Mouse (Mus musculus): ENCODE results near the gene Tctex1d2. TPM values are rescaled to one million over a fixed set of nuclear protein-coding genes. Genes with fewer than 3 reads are reported as not detected.

Tctex1d2 gene
- 1.3 and 1.4 TPM in 2 replicates for polyA plus RNA-seq (2012; rRNA removed)

DNA sequence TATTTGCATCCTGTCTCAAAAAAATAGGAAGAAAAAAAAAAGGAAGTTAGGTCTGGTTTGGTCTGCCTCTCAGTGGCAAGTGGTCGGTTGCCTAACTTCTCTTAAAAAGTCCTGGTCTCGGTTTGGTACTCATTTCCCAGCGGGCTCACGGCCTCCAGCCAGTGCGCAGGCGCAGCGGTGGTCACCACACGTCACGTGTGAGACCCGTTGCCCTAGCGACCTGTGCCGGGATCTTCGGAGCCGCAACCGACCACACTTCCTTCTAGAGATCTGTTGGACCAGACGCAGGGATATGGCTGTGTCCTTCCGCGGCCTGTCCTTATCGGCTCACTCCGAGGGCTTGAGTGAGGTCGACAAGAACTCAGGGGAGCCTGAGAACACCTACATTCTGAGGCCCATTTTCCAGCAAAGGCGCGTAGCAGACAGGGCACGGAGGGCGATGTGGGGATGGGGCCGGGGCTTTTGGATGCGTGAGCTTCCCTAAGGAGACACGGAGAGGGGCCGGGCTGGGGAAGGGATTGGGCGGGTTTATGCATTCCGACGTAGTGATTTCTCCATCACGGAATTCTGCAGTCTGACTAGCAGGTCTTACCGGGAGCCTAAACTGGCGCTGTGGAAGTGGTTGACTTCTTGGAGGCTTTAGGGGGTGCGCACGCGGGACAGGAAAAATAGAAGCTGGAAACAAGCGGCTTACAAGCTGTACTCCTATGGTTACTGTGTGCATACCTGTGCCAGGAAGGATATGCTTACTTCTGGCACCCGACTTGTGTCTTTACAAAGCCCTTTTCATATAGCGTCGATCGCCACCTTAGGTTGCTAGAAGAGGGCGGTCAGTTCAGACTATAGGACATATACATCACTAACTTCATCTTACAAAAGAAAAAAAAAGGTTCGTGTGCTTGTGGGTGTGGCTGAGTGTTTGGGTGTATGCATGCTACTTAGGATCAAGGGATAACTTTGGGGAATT is at the start of gene Tctex1d2:
Gene Tctex1d2, plus strand, starts transcription at position 186 of the 967 bp plus-strand sequence.
- TF ChIP-seq POLR2A (IDR thresholded peaks at IDR 0.05; ENCODE audit: low read depth, low read length) (peak; percentile 39; the same call in 1 of the 2 replicates), CTCF (IDR thresholded peaks at IDR 0.05; ENCODE audit: extremely low read depth, insufficient read length, insufficient replicate concordance, low read depth, low read length) (no peak)
- Histone ChIP-seq H3K4me1 (ENCODE audit: control insufficient read depth, insufficient read depth, insufficient read length, low read length) (no peaks in the 10 kb centered on the region; the same call in 1 of the 2 replicates), H3K27me3 (ENCODE audit: control insufficient read depth, insufficient read depth, low read length) (no peaks in the 10 kb centered on the region), H3K36me3 (ENCODE audit: control insufficient read depth, insufficient read depth, low read length) (no peaks in the 10 kb centered on the region), H3K4me3 (ENCODE audit: low read depth, low read length) (peak within 1 kb of the TSS; percentile 88), H3K27ac (ENCODE audit: insufficient read depth, low read depth, low read length) (peak within 1 kb of the TSS; percentile 54)
- WGBS: 2% methylated on average over 45 of the region's 45 CpGs

DNA sequence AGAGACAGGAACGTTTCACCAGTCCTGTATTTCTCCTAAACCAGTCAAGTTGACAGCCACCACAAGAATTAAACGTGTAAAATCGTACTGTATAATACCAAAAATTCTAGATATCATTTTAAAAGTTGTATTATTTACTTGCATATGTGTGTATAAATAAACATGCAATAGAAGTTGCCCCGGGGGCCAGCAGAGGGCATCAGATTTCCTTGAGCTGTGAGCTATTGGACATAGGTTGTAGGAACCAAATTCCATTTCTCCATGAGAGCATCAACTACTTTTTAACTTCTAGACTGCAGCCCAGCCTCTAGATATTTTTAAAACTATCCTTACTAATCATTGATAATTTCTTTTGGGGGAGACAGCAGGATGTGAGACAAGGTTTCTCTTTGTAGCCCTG is 48.2 kb upstream of the Tctex1d2 start:
- H3K27me3 ChIP-seq (ENCODE audit: control insufficient read depth, insufficient read depth, low read length): no peaks in the 10 kb centered on the region
- peaks cover 16% of the 10 kb centered on the region for H3K36me3 ChIP-seq (ENCODE audit: control insufficient read depth, insufficient read depth, low read length)
- no peak overlapping the region for H3K27ac ChIP-seq (ENCODE audit: insufficient read depth, low read depth, low read length)
- TF ChIP-seq CTCF (IDR thresholded peaks at IDR 0.05; ENCODE audit: extremely low read depth, insufficient read length, insufficient replicate concordance, low read depth, low read length) (peak; percentile 36; the same call in 1 of the 2 replicates), POLR2A (IDR thresholded peaks at IDR 0.05; ENCODE audit: low read depth, low read length) (no peak)
- no peak overlapping the region for H3K4me3 ChIP-seq (ENCODE audit: low read depth, low read length)
- H3K4me1 ChIP-seq (ENCODE audit: control insufficient read depth, insufficient read depth, insufficient read length, low read length): no peaks in the 10 kb centered on the region
- 84% methylated on average over 4 of the region's 4 CpGs for WGBS

DNA sequence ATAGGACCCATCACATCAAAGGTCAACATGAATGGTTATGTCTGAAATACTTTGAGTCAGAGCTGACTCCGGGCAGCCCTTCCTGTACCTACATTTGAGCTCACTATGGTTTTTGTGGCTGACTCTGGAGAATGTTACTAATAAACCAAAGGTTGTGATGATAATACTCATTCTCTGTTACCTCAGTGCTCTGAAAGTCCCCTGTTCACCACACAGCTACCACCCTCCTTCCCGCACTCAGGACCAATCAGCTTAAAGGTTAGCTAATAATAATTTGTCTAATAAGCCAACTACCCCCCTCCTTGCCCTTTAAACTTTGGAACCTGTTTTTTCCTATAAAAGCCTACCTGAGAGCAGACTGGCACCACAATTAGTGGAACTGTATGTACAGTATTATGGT is 39.9 kb upstream of the Tctex1d2 start:
- TF ChIP-seq POLR2A (IDR thresholded peaks at IDR 0.05; ENCODE audit: low read depth, low read length): no peak
- no peak for TF ChIP-seq CTCF (IDR thresholded peaks at IDR 0.05; ENCODE audit: extremely low read depth, insufficient read length, insufficient replicate concordance, low read depth, low read length)
- H3K4me3 ChIP-seq (ENCODE audit: low read depth, low read length): no peak overlapping the region
- no peaks in the 10 kb centered on the region for H3K4me1 ChIP-seq (ENCODE audit: control insufficient read depth, insufficient read depth, insufficient read length, low read length)
- H3K27ac ChIP-seq (ENCODE audit: insufficient read depth, low read depth, low read length): no peak overlapping the region; the same call in 1 of the 2 replicates
- peaks cover 35% of the 10 kb centered on the region for H3K36me3 ChIP-seq (ENCODE audit: control insufficient read depth, insufficient read depth, low read length)
- WGBS: 55% methylated on average over 2 of the region's 2 CpGs
- H3K27me3 ChIP-seq (ENCODE audit: control insufficient read depth, insufficient read depth, low read length): no peaks in the 10 kb centered on the region

DNA sequence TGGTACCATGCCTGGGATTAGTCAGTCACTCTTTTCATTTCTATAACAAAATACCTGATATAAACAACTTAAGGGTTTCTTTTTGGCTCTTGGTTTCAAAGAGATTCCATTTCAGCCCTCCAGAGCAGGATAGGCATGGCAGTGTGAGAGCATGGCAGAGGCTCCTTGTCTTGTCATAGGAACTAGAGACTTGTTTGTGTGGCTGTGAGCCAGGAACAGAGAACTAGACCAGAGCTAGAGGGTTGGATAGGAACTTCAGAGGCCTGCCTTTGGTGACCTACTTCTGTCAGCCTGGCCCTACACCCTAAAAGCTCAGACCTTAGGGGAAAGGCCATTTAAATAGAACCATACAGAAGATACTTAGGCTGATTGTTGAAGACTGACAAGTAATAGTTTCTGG is 36.6 kb upstream of the Tctex1d2 start:
- Histone ChIP-seq H3K27me3 (ENCODE audit: control insufficient read depth, insufficient read depth, low read length) (no peaks in the 10 kb centered on the region), H3K4me1 (ENCODE audit: control insufficient read depth, insufficient read depth, insufficient read length, low read length) (no peaks in the 10 kb centered on the region), H3K27ac (ENCODE audit: insufficient read depth, low read depth, low read length) (no peak overlapping the region), H3K36me3 (ENCODE audit: control insufficient read depth, insufficient read depth, low read length) (peaks cover 27% of the 10 kb centered on the region), H3K4me3 (ENCODE audit: low read depth, low read length) (no peak overlapping the region)
- TF ChIP-seq POLR2A (IDR thresholded peaks at IDR 0.05; ENCODE audit: low read depth, low read length) (no peak), CTCF (IDR thresholded peaks at IDR 0.05; ENCODE audit: extremely low read depth, insufficient read length, insufficient replicate concordance, low read depth, low read length) (no peak)

DNA sequence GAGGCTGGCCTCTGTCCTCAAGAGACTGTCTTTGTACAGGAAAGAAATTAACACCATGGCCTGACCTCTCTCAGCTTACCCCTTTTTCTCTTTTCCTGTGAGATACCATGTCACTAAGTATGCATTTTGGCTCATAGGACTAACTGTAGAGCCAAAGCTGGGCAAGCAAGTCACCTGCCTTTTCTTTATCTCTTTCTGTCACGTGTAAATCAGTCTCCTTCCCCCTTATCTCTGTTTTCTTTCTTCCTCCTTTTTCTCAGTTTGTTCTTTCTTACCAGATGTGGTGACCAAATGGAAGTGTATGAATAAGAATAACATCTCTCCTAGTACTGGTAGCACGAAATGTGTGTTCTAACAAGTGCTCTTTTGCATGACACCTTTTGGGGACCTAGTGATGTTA is 34.6 kb upstream of the Tctex1d2 start:
- WGBS: 63% methylated on average over 2 of the region's 2 CpGs
- H3K4me1 ChIP-seq (ENCODE audit: control insufficient read depth, insufficient read depth, insufficient read length, low read length): no peaks in the 10 kb centered on the region
- H3K27me3 ChIP-seq (ENCODE audit: control insufficient read depth, insufficient read depth, low read length): no peaks in the 10 kb centered on the region
- no peak overlapping the region for H3K27ac ChIP-seq (ENCODE audit: insufficient read depth, low read depth, low read length)
- peaks cover 23% of the 10 kb centered on the region for H3K36me3 ChIP-seq (ENCODE audit: control insufficient read depth, insufficient read depth, low read length)
- no peak overlapping the region for H3K4me3 ChIP-seq (ENCODE audit: low read depth, low read length)
- no peak for TF ChIP-seq CTCF (IDR thresholded peaks at IDR 0.05; ENCODE audit: extremely low read depth, insufficient read length, insufficient replicate concordance, low read depth, low read length)
- no peak for TF ChIP-seq POLR2A (IDR thresholded peaks at IDR 0.05; ENCODE audit: low read depth, low read length)

DNA sequence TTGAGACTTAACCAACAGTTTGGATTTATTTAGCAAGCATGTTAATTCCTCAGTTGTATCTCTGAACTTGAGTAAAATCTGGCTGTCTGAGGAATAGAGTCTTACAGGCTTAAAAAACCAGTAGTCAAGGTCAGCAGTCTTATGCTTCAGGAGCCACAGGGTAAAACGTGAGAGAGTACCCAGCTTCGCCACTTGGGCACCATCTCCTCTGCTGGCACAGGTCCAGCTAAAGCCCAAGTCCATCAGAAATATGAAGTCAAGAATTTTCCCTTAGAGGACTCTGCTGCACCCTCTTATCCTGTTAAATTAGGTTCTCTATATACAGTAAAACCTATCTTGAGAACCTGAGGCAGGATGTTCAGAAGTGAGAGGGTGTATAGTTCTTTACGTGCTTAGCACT is 32.7 kb upstream of the Tctex1d2 start:
- TF ChIP-seq CTCF (IDR thresholded peaks at IDR 0.05; ENCODE audit: extremely low read depth, insufficient read length, insufficient replicate concordance, low read depth, low read length): no peak
- TF ChIP-seq POLR2A (IDR thresholded peaks at IDR 0.05; ENCODE audit: low read depth, low read length): no peak
- H3K4me3 ChIP-seq (ENCODE audit: low read depth, low read length): no peak overlapping the region
- no peaks in the 10 kb centered on the region for H3K4me1 ChIP-seq (ENCODE audit: control insufficient read depth, insufficient read depth, insufficient read length, low read length)
- no peaks in the 10 kb centered on the region for H3K27me3 ChIP-seq (ENCODE audit: control insufficient read depth, insufficient read depth, low read length)
- peaks cover 16% of the 10 kb centered on the region for H3K36me3 ChIP-seq (ENCODE audit: control insufficient read depth, insufficient read depth, low read length)
- WGBS: 73% methylated on average over 3 of the region's 3 CpGs
- no peak overlapping the region for H3K27ac ChIP-seq (ENCODE audit: insufficient read depth, low read depth, low read length)

DNA sequence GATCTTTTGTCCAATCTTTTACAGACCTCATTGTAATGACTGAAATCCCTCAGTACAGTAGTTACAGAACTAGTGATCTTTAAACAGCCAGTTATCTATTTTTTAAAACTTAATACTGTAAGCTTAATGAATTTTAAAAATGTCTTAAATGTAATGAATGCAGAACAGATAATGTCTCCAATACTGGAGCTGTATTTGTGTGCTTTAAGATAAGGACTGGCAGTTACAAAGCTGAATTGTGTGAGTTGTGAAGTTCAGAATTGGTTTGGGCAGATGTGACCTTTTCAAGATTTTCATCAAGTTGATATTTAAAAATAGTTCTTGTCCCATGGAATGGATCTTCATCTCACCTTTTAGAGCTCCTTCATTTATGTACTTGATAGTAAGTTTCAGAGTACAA is 30.5 kb upstream of the Tctex1d2 start:
- no peaks in the 10 kb centered on the region for H3K27me3 ChIP-seq (ENCODE audit: control insufficient read depth, insufficient read depth, low read length)
- TF ChIP-seq POLR2A (IDR thresholded peaks at IDR 0.05; ENCODE audit: low read depth, low read length) (no peak), CTCF (IDR thresholded peaks at IDR 0.05; ENCODE audit: extremely low read depth, insufficient read length, insufficient replicate concordance, low read depth, low read length) (no peak)
- H3K4me1 ChIP-seq (ENCODE audit: control insufficient read depth, insufficient read depth, insufficient read length, low read length): no peaks in the 10 kb centered on the region
- H3K4me3 ChIP-seq (ENCODE audit: low read depth, low read length): no peak overlapping the region
- H3K36me3 ChIP-seq (ENCODE audit: control insufficient read depth, insufficient read depth, low read length): peaks cover 11% of the 10 kb centered on the region
- H3K27ac ChIP-seq (ENCODE audit: insufficient read depth, low read depth, low read length): no peak overlapping the region

All from small intestine, adult 2 months (tissue).